Mouse (Mus musculus) c-Kit-negative CD71-positive TER-119-positive erythroid progenitor cells, embryonic 14.5 days (primary cell): ENCODE data around the gene Syt8.

Source experiments
- DNase-seq: peaks from one replicate; pipeline ENCODE4 v3.0.0-alpha.2; 2013; ENCODE audit warnings: low read depth, low spot score

Gene Syt8

DNA sequence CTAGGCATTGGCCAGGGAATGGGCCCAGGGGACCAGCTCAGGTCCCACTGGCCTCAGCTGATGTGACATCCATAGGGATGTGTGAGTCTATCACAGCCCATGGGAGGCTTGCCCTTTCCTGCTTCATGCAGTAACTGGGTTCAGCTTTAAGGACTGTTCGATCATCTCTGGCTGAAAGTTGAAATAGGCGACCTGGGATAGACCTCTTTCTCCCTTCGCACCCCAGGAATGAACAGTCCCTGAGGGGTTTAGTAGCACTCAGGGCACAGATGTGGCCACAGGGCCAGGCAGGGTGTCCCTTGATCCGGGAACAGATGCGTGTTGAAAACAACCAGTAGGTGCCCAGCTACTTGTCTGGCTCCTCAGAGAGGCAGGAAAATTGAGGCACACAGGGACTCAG lies 41.6 kb downstream of the Syt8 start:
- no peak for DNase-seq

DNA sequence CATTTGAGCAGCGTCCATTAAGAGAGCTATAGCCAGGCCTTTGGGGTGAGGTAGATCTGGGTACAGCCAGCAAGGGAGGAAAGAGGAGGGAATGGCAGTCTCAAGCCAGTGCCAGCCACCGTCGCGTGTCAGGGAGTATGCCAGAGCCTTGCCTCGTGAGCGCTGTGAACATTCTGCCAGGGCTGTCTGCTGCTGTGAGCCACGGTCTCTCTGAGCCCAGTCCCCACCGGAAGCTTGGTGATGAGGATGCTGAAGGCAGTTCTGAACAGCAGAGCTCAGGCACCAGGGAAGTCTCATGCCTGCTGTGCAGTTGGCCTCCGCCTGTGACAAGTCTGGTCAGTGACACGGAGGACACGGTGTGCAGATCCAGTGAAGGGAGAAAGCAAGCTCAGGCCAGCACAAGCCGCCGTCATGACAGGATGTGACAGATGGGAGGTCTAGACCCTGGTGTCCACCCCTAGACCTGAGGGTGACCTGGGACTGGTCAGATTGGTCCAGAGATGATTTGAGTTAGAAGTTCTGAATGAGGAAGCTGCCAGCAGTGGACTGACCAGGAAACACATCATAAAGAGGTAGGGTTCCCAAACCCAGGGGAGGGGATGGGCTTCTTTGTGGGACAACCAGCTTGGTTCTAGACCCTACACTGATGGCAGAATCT lies 42.3 kb downstream of the Syt8 start:
- DNase-seq = no peak

DNA sequence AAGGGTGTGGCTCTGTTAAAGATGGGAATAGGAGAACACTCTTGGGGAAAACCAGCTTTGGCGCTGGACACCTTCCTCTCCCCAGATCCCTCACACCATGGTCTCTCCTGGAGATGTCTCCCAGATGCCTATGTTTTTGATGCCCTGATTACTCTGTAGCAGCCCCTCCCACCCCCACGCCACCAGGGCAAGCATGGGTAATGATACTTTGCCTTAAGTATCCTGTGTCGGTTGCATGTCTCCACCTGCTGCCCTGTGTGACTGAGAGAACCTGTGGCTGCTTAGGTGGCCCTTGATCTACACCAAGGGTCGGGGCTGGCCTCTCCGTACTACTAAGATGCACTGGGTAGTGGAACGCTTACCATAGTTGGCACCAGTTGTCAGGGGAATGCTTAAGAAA lies 43.4 kb downstream of the Syt8 start:
- no peak for DNase-seq

DNA sequence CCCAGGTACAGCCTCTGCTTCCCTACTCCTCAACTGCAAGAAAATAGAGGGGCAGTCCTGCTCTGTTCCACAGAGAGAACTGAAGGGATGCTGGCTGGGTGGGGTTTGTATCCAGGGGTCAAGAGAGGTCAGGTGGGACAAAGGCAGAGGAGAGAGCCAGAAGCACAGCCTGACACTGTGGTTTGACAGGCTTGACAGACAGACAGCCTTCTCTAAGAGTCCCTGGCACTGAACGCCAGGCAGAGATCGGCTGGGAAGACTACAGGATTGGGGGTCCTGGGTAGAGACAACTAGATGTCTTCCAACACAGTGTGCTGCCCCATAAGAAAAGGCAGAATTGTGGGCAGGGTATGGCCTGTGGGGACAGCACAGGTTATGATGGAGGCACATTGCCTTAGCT lies 43.9 kb downstream of the Syt8 start:
- DNase-seq = no peak

DNA sequence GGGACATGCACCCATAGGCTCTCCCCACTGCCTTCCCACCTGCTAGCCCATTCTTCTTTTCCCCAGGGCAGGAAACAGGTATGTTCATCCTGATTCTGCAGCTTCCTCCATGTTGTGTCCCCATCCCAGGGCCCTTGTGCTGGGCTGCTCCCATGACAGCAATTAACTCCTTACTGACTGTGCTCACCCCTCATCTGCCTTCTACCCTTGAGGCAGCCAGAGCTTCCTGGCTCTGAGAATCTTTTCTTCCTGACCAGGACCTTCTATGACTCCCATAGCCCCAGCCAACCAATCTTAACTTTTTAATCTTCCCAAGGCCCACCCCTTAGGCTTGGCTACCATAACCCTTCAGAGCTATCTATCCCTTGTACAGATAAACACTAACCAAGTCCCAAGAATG lies 44.7 kb downstream of the Syt8 start:
- no peak for DNase-seq

DNA sequence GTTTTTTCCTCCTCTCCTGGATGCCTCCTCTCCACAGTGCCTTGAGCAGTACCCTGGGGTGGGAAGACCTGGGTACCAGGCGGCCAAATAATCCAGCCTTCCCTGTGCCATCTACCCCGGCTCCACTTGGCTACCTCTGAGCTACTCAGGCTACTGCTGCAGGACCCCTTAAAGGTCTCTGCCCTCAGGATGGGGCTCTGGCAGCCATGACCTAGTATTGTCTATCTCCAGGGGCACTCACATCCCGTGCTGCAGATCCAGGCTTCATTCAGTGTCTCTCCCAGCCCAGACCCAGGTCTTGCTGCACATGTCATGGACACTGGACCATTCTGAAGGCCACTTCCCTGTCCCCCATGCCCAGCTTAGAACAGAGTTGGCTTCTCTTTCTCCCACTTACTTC lies 45.2 kb downstream of the Syt8 start:
- DNase-seq = no peak

DNA sequence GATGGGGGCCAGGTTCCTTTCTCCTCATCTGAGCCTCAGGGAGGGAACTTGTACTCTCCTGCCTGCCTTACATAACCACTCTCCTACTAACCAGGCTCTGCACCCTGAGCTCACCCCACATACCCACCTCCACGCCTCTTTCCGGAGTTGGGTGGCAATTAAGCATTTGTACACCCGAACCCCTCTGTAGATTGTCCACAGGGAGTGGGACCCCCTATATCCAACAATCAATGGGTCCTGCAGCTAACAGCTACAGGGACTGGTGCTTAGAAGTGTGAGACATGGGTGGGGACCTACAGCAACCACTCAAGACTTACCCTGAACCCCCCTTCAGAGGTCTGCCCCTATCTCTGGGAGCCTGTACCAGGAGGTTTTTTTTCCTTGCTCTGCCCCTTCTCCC lies 46.0 kb downstream of the Syt8 start:
- DNase-seq = no peak

DNA sequence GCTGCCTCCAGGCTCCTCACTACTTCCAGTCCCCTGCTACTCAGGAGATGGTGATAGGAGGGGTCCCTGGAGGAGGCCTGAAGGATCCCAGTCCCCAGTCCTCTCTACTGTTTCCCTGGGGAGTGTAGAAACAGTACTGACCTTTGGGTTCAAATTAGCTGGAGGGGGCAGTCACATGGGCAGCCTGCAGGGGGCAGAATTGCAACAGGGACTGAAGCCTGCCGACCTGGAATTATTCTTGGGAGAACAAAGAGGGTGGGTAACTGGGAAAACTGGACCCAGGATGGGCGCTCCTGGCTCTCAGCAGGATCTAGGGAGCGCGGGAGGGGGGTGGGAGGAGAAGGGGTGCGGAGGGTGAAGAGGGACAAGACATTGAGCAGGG lies 46.5 kb downstream of the Syt8 start:
- no peak for DNase-seq

DNA sequence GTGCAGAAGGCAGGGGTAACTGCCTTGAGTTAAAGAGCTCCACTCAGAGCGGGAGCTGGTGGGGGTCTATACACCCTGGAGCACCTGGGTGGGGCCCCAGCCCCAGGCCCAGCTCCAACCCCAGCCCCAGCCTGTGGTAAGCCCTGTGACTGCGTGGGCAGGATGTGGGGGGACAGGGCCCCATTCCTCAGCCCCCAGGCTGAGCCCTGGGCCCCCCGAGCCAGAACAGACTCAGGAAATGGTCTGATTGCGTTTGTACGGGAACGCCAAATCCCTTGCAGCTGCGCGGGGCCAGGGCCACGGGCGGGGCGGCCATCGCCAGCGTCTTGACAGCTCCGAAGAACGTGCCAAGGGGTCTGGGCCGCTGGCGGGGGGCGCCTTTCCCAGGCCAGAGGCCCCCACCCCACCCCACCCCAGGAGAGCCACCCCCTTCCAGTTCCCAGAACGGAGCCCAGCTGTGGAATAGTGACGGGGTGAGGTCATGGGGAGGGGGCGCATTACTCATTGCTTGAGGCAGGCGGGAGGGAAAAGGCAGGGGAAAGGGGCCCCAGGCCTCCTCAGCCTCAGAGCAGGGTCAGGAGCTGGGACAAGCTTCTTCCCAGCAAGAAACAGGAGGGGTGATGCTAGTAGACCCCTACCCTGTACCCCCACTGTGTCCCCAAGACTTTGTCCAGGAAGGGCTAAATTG lies 47.1 kb downstream of the Syt8 start:
- DNase-seq = no peak

DNA sequence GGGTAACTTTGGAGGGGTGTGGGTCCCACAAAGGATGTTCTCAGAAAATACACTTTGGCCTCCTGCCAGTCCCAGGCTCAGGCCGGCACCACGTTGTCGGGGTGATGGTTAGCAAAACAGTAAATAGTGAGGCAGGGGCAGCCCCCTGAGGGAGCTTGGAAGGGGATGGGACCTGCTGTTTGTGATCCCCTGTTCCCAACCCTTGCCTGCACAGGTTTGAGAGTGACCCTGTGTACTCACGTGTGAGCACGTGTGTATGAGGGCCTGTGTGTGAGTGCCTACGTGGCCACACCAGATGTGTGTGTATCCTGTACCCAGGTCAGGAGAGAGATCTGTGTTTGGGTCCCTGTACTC lies 47.6 kb downstream of the Syt8 start:
- no peak for DNase-seq

DNA sequence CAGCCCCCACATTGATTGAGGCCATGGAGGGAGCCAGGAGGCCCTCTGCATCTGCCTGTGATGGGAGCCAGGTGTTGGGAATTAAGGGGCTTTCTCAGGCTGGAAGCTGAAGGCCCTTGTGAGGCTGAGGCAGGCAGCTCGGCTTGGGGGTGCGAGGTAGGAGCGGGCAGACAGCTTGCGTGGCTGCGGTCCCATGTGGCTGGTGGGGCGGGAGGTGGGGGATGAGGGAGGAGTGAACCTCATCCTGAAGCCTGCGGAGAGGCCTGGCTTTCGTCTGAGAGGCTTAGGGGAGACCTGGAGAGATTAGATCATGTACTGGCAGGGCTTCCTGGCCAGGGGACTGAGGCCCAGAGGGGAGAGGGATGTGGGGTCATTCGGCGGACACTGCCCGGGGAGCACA lies 48.5 kb downstream of the Syt8 start:
- DNase-seq = no peak

DNA sequence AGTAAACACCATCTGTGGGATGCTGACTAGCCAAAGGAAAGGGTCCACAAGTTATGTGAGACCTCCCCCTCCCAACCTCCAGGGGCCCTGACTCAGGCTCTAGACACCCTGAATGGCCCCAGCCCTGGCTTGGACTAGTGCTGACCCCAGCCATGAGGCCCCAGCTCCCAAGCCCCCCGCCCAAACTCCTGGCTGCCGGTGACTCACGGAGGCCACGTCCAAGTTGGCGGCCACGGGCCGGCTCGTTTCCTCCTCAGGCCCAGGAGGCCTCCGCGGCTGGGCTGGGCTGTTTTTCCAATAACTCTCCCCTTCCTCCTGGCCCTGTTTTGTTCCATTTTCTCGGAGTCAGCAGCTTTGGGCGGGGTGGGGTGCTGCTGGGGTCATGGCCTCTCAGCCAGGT lies 50.1 kb downstream of the Syt8 start:
- DNase-seq = no peak

DNA sequence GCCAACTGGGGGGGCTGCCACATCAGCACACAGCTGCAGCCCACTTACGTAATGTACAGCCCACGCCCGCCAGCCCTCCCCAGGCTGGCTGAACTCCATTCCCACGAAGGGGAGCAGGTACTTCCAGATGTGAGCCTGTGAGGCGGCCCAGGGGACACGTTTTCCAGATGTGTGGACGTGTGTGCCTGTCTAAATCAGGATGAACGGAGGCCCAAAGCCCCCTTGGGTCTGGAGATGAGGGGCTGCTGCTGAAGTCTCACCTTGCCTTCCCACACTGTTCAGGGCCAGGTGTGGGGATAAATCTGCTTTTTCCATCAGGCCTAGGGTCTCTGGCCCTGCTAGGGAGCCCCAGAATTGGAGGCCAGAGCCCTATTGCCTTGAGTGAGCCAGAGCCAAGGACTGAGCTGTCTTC lies 52.1 kb downstream of the Syt8 start:
- DNase-seq = no peak

DNA sequence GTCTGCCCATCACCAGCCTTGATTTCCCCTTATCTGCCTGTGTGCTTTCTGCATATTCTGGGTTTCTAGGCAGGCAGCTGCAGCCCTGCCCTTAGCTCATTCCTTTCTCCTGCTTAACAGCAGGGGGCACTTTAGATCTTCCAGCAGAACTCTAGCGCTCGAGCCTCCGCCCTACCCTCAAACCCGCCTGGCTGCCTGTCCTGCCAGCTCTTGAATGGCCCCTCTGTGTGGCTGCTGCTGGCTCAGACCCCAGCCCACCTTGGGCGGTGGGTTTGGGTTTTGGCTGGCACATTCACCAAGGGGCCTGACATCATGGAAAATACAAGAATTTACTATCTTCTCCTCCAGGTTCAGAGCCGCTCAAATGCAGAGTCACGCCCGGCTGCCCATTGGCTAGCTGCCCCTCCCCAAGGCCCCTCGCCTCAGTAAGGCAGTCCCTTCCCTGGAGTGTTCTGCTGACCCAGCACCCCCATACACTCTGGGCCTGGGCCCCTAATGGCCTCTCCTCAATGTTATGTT lies 52.8 kb downstream of the Syt8 start:
- no peak for DNase-seq

DNA sequence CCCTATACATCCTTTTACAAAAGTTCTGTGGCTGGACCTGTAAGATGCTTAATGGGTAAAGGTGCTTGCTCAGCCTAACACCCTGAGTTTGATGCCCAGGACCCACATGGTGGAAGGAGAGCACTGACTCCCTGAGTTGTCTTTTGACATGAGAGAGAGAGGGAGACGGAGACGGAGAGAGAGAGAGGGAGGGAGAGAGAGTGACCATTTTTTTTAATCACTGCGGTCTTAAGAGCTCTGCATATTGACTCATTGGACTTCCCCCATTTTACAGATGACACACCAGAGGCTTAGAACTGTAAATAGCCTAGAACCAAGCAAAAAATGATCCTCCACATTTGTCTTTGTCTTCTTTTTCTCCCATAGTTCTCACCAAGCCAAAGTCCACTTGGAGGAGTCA lies 53.4 kb downstream of the Syt8 start:
- no peak for DNase-seq
